Mouse (Mus musculus) lung, adult 2 months (tissue): ENCODE measurements around the gene Kansl1.

Experiments
- CTCF ChIP-seq: fragments of 200-500 bp; IDR thresholded peaks from 2 replicates; pipeline ENCODE4 v1.5.1; 2011; ENCODE audit warnings: mild to moderate bottlenecking, low read length, control low read depth; ENCODE audit not compliant: insufficient read depth
- POLR2A ChIP-seq: fragments of 200-500 bp; IDR thresholded peaks from 2 replicates; pipeline ENCODE4 v1.6.1; 2011; ENCODE audit warnings: low read depth, mild to moderate bottlenecking, control low read depth, low read length, borderline replicate concordance; ENCODE audit errors: extremely low read depth

- no peak for TF ChIP-seq POLR2A
- TF ChIP-seq CTCF = no peak
Measured at GRCm38 (mm10) chr11:104295656-104296055, 173.0 kb downstream of the Kansl1 start.
